Mouse (Mus musculus) heart, postnatal 14 days (tissue): Measurements from ENCODE around the gene Ssr4. TPM values are rescaled to one million over a fixed set of nuclear protein-coding genes. Genes with fewer than 3 reads are reported as not detected.
A peak's percentile ranks its signal among the peaks of the same experiment; 100 is the strongest.
"Not testable (repeated sequence)": the region's sequence is repeated elsewhere in the genome, so short reads cannot be mapped to it uniquely, and the experiment has no call there.

Source experiments
- DNase-seq, 2 experiments: peaks; one replicate each; pipeline ENCODE4 v3.0.0; 2021 to 2022
- intact Hi-C: fragments of 180-260 bp; cut with DNase I; formaldehyde crosslinking; loops from one replicate; pipeline ENCODE4 v1.15.1; 2025
- long read RNA-seq, 2 experiments: library from polyadenylated mRNA; stranded (forward); transcript quantifications; one replicate each; pipeline ENCODE4 v2.0.0; 2021
- total RNA-seq, 2 experiments: library from RNA; stranded (reverse); gene quantifications; 2 replicates each; pipeline ENCODE4 v1.2.3; 2021

The Ssr4 gene
- 10 to 100 TPM; 82.1 to 83.9 TPM for total RNA-seq
- long read RNA-seq, experiment 1, transcript Ssr4-201 (6 exons, 765 nt): minor isoform, 13 of 58 reads
- long read RNA-seq, experiment 1, transcript Ssr4-208 (6 exons, 800 nt): major isoform, 35 of 58 reads
- long read RNA-seq, experiment 1, partial matches to known transcripts: 3 of 58 reads
- long read RNA-seq, experiment 1, other reads (novel, unspliced or antisense): 6 of 58 reads
- long read RNA-seq, experiment 2, transcript Ssr4-201 (6 exons, 765 nt): minor isoform, 11 of 54 reads
- long read RNA-seq, experiment 2, transcript Ssr4-208 (6 exons, 800 nt): major isoform, 39 of 54 reads
- long read RNA-seq, experiment 2, partial matches to known transcripts: 0 of 54 reads
- long read RNA-seq, experiment 2, other reads (novel, unspliced or antisense): 4 of 54 reads

DNA sequence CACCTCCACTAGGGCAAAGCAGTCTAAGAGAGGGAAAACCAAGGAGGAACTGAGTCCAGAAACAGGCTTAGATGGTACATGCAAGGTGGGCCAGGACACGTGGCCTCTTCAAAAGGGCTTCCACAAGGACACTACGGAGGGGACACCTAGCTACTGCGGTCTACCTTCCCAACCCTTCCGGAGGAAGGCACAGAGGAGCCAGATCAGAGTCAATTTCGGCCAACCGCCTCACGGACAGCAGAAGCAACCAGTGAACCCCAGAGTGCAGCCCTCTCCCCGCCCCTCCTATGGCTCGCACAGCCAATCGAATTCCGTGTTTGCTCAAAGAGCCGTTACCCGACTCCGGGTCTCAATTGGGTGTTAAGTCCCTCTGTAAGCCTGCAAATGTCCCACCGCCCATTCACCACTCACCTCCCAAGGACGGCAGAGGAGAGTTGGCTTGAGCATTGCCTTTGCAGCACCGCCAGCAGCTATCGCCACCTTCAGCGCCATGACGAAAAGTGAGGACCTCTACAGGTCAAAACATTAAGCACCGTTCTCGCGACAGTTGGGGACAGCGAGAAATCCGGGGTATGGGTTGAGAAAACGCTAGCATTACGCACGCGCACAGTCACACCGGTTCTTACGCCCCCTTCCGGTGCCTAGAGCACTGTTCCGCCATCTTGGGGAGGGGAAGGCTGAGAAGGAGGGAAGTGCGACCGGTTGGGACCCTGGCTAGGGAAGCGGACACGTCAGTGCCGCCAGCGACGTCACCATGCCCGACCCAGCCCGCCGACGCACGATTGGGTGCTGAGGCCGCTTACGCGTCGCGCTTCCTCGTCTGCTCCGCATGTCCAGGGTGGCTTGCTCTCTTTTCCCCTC is at the start of gene Ssr4, which contains the start of gene Idh3g:
Ssr4 (plus strand) TSS at position 665 of the 861 bp plus-strand sequence.
Idh3g (minus strand) TSS at position 534 of the 861 bp plus-strand sequence.
- intact Hi-C loops: loop anchor here (2.0 kb wide), 1 partner anchor 70 kb away; the partner anchor contains the start of genes Abcd1 and Bcap31
- peak; percentile 89 to 92 for DNase-seq

DNA sequence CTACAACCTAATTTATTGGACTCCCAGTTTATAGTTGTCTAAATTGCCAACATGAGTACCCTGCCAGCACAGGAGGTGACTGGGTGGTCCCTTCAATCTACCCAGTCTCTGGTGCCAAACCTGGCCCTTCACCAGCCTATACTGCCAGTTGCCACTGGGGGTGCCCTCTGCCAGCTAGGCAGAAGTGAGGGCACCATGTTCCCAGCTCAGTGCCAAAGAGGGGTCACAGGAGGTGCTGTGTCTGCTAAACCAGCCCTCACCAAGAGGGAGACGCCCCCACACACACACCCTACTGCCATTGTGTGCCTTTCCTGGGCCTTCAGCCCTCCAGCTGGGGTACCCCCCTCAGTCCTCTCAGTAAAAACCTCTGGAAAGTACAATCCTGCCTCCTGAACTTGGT is 48.7 kb upstream of the Ssr4 start:
- no peak for DNase-seq
- intact Hi-C loops: no loop called here

DNA sequence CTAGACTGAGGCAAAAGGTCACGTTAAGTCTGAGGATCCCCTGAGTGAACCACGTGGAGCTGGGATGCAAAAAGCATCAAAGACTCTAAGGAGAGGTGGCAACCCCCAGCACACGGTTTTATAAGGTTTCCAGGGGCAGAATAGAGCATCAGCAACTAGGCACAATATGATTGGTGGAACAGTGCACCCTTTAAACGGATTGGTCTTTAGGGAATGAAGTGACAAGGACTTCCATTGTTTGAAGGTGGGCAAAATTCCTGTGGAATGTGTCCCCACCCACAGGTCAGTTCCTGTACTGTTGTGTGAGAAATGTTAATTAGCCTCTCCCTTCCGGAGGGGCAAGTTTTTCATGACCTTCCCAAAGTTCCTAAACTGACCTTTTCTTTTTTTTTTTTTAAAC is 47.7 kb upstream of the Ssr4 start:
- intact Hi-C loops: no loop called here
- DNase-seq: no peak

DNA sequence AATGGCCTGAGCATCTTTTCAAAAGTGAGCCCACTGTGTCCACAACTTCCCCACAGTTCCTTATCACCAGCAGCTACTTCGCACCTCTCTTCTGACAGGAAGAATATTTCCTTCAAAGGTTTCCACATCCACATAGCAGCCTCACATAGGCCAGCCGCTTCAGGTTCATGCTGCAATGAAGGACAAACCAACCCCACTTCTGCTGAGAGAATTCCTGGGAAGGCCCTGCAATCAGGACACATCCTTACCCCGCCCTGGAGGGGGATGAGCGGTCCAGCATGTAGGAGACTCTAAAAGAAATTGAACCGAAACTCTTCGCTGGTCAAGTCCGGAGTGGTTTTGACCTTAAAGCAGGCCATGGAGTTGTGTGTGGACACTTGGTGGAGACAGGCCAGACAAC is 47.0 kb upstream of the Ssr4 start:
- intact Hi-C loops, DNase-seq: not testable (repeated sequence)

DNA sequence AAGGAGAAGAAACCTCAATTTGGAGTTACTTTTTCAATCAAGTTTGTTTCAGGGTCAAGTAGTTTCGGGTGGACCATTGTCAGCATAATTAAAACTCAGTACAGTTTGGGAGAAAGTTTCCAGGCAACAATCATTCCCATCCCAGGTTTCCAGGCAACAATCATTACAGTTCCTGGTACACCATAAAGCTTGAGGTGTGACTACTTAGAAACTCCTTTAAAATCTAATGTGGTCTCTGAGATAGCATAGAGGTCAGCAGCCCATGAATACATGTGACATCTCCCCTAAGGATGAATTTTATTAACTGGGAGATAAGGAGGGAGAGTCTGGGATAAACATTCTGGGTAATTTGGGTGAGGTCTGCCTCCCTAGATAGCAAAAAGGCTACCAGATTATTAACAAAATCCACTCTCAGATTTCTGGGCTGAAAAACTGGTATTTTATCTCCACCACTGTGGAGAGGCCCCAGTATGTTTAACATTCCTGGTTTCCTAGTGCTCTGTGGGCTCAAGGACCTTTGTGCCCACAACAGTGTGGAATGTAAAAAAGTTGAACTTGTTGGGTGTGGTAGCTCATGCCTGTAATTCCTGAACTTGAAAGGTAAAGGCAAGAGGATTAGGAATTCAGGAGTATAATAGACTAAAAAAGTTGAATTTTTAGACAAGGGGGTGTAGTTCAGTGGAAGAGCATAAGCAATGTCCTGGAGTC is 41.9 kb upstream of the Ssr4 start:
- intact Hi-C loops: no loop called here
- DNase-seq: no peak

DNA sequence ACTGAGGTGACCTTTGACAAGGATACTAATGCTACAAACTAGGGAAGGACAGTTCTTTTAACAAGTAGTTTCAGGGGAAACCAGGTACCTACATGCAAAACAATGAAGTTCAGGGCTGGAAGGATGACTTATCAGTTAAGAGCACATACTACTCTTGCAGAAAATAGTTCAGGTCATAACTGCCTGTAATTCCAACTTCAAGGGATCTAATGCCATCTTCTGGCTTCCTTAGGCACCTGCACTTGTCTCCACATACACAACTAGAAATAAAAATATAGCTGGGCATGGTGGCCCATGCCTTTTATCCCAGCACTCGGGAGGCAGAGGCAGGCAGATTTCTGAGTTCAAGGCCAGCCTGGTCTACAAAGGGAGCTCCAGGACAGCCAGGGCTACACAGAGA is 37.9 kb upstream of the Ssr4 start:
- DNase-seq: no peak
- intact Hi-C loops: no loop called here

DNA sequence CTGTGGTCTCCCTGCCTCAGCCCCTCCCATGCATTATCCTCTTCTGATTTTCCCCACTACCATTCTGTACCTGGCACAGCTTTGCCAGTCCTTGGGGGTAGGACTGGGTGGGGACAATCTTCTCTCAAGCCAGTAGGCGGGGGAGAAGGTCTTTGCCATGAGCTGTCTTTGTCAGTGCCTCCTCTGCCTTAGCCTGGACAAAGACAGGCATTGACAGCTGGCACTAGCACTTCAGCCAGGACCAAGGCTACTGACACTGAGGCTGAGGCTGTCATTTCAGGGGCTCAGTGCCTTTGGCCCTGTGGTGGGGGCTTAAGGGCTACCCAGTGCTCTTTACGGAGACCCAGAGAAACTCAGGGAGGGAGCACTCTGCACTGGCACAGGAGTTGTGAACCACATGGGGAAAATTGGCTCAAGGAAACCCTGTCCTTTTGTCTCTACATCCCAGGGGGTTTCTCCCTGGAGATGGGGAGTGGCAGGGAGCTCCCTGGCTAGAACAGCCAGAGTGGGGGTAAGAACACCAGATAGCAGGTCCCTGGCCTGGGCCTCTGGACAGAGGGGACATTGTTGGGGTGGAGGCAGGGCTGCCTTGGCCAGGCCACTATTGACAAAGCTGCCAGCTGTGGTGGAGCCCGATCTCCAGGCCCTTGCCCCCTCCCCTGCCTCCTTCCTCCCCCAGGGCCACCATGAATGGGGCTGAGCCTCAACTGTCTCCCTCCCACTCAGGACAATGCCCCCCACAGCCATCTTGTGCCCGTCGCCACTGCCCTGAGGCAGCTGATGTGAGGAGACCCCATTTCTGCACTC is 30.3 kb upstream of the Ssr4 start, which contains the start of gene Plxnb3:
Plxnb3 (plus strand) TSS at position 757 of the 807 bp plus-strand sequence.
- intact Hi-C loops: no loop called here

DNA sequence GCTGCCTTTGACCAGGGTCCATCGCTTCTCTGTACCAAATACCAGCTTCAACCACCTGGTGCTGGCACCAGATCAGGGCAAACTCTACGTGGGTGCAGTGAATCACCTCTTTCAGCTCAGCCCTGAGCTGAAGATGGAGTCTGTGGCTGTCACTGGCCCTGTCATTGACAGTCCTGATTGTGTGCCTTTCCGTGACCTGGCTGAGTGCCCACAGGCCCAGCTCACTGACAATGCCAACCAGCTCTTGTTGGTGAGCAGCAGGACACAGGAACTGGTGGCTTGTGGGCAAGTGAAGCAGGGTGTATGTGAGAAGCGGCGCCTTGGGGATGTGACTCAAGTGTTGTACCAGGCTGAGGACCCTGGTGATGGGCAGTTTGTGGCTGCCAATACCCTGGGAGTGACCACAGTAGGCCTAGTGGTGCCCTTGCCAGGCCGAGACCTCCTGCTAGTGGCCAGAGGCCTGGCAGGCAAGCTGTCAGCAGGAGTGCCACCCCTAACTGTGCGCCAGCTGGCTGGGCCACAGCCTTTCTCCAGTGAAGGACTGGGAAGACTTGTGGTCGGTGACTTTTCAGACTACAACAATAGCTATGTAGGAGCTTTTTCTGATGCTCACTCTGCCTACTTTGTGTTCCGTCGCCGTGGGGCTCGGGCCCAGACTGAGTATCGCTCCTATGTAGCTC is 28.1 kb upstream of the Ssr4 start:
- no peak for DNase-seq
- intact Hi-C loops: no loop called here

More for the DNA sequence above, 30.3 kb upstream of the Ssr4 start, which contains the start of gene Plxnb3:
- no peak for DNase-seq

DNA sequence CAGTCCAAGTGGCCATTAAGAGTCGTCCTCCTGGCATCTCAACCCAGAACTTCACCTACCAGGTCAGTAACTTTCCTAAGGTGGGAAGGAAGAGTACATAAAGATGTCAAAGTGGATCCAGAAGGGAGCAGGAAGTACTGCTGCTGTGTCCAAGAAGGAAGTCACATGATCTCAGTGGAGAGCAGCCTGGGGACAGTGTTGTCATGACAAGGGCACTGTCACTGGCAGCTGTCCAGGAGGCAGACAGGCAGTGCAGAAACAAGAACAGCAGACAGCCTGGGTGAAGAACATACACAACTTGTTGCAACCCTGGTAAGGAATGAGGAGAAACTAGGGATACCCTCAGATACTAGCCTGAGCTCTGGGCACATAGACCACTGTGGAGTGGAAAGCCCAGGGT is 21.5 kb upstream of the Ssr4 start:
- DNase-seq: peak; percentile 67

DNA sequence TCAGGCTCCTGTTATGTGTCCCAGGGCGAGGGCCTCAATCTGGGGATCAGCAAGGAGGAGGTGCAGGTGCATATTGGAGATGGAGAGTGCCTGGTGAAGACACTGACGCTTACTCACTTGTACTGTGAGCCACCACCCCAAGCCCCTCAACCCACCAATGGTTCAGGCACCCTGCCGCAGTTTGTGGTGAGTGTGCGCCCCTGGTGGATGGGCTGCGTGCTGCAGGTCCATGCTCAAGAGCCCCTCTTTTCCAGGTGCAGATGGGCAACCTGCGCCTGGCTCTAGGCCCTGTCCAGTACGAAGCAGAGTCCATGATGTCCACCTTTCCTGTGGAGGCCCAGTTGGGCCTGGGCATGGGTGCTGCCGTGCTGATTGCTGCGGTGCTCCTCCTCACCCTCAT is 19.6 kb upstream of the Ssr4 start:
- intact Hi-C loops: no loop called here
- DNase-seq: peak; percentile 15 to 33

More for the DNA sequence above, 21.5 kb upstream of the Ssr4 start:
- intact Hi-C loops: no loop called here

DNA sequence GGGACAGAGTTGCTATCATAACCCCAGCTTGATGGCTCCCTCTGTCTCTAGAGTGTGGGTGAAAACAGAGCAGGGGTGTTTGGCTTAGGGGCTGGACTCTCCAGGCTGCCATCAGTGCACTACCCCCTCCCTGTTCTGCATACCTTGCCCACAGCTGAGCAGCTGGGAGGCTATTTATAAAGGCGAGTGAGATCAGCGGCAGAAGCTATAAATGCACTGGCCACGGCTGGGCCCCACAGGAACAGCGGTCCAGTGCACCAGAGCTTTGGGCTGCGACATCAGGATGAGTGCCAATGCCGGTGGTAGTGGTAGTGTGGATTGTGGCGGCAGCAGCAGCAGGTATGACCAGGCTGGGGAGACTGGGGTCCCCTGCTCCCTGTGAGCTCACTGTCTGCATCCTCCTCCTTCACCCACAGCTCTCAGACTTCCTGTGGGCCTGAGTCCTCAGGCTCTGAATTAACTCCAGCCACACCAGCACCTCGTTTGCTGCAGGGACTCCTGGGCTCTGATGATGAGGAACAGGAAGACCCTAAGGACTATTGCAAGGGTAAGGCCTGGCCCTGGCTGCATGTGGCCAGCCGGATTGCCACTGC is 12.6 kb upstream of the Ssr4 start, which contains the start of gene Srpk3:
Srpk3 (plus strand) TSS at position 238 of the 593 bp plus-strand sequence.
- DNase-seq: peak; percentile 37 to 55
- intact Hi-C loops: no loop called here

DNA sequence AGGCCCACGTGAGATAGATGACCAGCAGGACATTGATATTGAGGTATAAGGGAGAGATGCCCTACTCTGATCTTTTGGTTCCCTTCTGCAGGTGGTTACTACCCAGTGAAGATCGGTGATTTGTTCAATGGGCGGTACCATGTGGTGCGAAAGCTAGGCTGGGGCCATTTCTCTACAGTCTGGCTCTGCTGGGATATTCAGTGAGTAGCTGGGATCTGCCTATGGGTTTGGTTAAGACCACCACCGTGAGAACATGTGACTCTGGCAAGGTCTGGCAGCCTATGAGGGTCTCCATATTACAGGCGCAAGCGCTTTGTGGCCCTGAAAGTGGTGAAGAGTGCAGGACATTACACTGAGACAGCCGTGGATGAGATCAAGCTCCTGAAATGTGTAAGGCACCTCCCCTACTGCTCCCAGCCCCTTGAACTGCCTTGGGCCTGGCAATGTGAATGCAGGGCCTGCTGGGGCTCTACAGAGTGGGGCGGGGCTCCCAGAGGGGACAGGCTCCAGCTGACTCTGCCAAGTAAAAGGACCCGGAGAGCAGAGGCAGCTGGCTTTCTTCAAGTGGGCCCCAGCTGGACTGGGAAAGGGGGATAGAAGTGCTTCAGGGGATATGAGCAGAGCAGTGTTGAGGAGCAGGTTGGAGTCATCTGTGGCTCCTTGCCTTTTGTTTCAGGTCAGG is 11.9 kb upstream of the Ssr4 start:
- intact Hi-C loops: no loop called here
- peak; percentile 27 to 50 for DNase-seq

DNA sequence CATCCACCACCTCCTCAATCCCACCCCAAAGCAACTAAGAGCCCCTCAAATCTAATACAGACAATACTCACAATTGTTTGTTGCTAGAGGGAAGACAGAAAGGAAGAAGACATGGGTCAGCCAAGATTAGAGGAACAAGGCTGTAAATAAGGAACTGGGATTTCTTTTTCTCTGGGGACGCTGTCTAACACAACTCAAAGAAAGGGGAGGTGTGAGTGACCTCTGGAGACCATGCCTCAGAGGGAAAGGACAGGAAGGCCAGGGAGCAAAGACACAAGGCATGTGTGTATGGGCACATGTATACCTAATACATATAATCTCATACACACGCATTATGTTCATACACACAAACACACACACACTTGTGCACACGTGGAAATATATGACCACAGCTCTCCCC is 4.6 kb upstream of the Ssr4 start:
- DNase-seq: no peak
- intact Hi-C loops: loop anchor here (5.0 kb wide), 1 partner anchor 110 kb away; the partner anchor contains the start of gene Slc6a8

DNA sequence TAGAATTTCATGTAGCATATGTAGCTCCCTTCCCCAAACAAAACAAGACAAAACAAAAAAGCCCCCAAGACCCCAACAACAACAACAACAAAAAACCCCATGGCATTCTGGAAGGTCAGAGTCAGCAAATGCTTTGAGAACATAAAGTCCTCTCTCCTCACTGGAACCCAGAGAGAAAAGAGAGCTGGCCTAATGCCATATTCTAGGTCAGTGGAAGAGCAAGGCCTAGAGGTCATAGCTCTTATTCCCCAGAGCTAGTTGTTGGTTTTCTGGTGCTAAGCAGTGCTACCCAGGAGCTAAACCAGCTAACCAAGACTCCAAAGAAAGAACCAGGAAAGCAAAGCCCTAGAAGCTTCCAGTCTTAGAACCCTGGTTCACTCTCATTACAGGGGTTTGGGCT is 1.2 kb upstream of the Ssr4 start:
- intact Hi-C loops: loop anchor here (2.0 kb wide), 1 partner anchor 69 kb away; the partner anchor contains the start of genes Abcd1 and Bcap31
- no peak for DNase-seq

DNA sequence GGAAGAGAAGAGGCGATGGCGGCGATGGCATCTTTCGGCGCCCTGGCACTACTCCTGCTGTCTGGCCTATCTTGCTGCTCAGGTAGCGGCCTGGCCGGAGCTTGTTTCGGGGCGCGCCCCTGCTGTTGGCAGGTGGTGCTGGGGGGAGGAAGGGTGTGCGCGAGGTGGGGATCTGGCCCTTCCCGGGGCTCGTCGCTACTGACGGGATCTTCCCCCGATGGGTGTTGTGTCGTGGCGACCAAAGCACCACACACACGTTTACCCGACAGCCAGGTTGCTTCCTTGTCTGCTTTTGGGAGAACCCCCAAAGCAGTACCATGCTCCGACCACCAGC is 364 bp downstream of the Ssr4 start:
- DNase-seq: no peak
- intact Hi-C loops: loop anchor here (2.0 kb wide), 1 partner anchor 70 kb away; the partner anchor contains the start of genes Abcd1 and Bcap31

DNA sequence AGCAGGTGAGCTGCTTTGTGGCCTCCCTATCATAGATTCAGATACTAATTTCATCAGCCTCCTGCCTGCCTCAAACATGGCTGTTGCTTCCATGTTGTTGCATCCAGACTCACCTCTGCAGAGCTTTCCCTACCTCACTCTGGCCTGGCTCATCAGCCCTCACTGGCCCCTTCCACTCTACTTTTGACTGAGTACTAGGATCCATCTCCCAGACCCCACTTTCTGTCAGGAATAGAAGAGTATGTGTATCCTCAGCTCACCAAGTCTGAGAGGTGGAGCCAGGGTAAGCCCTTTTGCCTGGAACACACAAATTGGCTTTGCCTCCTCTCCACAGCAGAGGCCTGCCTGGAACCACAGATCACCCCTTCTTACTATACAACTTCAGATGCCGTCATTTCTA is 1.7 kb downstream of the Ssr4 start:
- intact Hi-C loops: no loop called here
- no peak for DNase-seq

DNA sequence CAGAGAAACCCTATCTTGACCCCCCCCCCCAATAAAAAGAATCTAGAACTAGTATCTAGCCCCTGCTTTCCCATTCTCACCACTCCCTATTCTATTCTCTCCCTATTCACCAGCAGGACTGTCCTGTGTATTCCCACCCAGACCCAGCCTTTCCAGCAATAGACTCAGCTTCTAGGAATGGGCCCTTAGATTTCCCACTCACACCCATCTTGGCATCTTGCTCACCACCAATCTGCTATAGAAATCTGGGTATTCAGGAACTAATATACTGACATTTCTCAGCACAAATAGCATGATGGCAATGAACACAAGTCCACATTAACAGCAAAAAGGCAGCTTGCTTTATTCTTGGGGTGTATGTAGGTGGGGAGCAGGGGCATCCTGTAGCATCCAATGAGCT is 6.2 kb downstream of the Ssr4 start:
- intact Hi-C loops: loop anchor here (10.0 kb wide), 1 partner anchor 622 kb away; no protein-coding TSS in a partner anchor
- DNase-seq: no peak

DNA sequence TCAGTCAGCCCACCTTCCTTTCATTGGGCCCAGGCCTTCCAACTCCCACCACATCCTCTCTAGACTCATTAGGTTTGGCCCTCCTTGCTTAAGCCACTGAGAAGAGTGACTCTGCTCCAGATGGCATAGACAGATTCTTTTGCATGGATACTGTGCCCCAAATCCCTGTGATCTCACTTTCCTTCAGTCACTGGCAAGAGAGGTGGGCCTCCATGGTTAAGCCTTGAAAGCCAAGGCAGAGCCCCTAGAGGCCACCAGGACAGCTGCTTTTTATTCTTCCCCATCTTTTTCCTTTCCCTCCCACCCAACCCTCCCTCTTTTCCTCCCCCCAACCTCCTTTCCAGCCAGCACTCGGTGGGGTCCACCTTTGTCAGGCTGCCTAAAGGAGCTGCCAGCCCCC is 6.7 kb downstream of the Ssr4 start:
- DNase-seq: no peak
- intact Hi-C loops: loop anchor here (10.0 kb wide), 1 partner anchor 621 kb away; no protein-coding TSS in a partner anchor
